Mouse (Mus musculus) induced T-regulatory cell, adult 2 months (primary cell): ENCODE data around the gene Dnajc8.

Experiments
- DNase-seq: peaks from one replicate; pipeline ENCODE4 v3.0.0-alpha.2; 2012; ENCODE audit warnings: low read depth

Dnajc8 gene

DNA sequence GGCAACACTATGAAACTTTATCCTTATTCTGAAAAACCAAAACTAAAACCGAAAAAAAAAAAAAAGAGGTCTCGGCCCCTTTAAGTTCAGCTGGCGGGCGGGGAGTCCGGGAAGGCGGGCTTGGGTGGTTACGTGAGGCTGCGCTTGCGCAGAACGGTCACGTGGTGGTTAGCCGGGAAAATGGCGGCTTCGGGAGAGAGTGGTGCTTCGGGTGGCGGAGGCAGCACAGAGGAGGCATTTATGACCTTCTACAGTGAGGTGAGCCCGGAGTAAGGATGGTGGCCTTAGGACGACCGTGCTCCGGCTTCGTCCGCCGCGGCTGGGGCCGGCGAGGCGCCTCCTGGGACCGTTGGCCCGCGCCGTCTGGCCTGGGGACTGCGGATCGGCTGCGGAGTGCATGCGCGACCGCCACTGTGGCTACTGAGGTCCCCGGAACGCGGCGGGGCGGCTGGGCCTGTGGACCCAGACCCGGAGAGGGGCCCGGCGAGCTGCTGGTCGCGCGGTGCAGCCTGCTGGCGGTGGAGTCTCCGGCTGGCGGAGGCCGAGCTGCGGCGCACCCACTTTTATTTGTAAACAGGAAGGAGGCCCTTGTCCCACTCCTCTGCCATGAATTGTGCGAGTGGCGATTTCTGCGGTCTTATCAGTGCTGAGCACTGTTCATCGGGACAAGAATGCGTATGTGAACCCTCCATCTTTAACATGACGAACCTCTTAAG is at the start of gene Dnajc8:
Gene Dnajc8 (plus strand): TSS at position 145 of the 716 bp plus-strand sequence.
- peak; percentile 99 for DNase-seq

DNA sequence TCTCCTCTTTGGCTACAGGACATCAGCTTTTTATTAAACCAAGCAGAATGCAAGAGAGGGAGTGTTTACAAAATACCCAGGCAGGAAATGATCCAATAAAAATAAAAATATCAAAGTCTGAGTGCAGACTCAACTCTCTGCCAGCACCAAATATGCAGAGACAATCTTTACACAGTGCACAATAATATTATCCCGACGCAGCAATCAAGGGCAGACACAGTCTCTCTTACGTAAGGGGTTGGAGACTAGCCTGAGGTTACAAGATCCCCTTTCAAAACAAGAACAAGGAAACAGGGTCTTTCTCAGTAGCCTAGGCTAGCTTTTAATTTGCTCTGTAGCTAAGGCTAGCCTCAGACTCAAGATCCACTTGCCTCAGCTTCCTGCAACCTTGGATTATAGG is 46.8 kb upstream of the Dnajc8 start:
- DNase-seq = no peak

DNA sequence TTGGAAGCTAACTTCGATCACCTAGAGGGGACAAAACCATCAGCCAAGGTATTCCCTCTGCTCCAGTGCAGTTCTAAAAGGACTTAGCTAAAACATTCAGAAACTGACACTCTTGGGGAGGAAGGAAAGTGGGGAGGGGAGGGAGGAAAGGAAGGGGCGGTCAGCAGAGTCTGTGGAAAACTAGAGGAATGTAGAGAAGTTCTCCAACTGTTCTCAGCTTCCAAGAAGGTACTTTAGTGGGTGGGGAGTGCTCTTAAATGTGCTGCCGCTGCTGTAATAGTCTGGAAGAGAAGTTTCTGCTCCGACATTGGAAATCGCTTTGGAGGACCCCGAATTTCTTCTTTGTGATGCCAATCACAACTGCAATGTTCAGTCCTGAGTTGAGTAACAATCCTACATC is 46.4 kb upstream of the Dnajc8 start:
- DNase-seq = no peak

DNA sequence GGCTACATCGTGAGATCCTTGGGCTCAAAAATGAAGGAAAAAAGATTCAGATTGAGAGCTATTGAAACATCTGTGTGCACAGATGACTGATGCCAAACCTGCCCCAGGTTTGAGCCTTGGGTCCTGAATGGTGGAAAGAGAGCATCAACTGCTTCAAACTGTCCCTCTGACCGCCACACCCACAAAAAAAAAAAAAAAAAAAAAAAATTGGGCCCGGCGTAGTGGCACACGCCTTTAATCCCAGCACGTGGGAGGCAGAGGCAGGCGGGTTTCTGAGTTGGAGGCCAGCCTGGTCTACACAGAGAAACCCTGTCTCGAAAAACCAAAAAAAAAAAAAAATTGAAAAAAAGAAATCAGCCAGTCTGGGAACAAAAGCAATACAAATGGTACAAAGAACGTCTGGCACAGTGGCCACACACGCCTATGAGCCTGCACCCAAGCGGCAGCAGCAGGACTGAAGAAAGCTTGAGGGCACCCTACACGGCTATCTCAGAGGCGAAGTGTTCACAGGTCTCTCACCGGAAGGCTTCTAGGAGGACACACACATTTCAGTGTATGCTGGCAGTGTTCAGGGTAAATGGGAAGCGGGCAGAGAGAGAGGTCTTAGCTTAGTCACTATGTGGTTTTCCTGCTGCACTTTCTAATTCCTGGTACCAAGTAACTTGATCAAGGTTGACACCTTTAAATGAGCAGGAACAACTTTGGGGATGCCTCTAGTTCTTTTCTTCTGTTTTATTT is 44.9 kb upstream of the Dnajc8 start:
- no peak for DNase-seq

DNA sequence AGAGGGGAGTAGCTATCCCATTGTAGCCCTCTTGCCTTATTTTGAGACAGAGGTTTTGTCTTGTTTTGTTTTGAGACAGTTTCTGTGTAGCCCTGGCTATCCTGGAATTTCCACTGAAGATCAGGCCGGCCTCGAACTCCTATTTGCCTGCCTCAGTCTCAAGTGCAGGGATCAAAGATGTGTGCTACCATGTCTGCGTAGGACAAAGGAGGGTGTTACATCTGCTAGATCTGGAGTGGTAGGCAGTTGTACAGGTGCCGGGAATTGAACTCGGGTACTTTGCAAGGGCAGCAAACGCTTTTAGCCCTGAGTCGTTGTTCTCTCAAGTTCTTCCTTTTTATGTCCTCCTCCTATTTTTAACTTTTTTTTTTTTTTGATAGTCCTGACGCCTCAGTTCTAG is 44.3 kb upstream of the Dnajc8 start:
- DNase-seq = no peak

DNA sequence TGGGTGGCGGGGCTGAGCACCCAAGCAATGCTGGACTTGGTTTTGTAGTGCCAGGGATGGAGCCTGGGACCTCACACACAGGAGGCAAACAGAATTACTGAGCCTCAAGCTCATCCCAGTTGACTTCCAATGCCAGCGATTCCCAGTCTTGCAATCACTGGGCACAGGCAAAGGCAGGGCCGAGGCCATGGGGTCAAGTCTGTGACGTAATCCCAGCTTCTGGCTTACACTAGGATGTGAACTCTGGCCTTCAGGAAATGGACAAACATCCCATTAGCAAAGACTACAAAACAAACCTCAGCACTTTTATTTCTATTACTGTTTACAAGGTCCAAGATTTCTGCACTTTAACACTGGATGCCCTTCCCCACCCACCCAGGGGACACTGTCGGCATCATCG is 43.6 kb upstream of the Dnajc8 start:
- DNase-seq = no peak

DNA sequence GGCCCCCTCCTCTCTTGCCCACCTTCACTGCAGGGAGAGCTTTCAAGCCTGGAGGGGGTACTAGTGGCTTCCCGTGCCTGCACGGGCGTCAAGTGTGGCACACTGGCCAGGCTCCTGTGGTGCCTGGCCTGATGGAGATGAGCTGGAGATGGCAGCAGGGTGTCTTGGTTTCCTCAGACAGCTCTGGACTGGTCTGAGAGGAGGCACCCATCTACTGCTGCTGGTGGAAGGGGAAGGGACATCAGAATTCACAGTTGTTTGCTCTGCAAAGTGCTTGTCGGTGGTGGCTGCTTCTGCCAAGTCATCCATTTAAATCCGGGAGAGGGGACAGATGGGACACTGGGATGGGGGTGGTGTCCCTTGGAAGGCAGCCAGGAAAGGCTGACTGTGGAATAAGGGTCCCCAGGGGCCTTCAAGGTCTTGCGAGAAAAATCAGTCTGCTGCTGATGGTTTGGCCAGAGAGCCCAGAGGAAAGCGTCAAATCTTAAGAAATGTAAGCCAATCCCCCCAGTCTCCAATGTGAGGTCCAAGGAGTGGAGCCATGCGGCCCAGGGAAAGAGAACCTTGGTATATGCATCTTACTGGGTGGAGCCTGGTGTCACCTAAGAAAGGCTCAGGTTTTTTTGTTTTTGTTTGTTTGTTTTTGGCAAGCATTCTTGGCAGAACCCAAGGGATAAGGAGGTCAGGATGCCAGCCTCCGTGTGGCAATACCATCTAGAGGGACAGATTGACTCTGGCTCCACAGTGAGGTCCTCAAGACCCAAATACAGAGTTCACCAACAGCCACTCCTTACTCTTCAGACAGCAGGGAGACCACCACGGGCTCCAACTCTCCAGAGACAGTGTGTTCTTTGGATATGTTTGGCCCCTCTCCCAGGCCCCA is 42.9 kb upstream of the Dnajc8 start:
- no peak for DNase-seq

DNA sequence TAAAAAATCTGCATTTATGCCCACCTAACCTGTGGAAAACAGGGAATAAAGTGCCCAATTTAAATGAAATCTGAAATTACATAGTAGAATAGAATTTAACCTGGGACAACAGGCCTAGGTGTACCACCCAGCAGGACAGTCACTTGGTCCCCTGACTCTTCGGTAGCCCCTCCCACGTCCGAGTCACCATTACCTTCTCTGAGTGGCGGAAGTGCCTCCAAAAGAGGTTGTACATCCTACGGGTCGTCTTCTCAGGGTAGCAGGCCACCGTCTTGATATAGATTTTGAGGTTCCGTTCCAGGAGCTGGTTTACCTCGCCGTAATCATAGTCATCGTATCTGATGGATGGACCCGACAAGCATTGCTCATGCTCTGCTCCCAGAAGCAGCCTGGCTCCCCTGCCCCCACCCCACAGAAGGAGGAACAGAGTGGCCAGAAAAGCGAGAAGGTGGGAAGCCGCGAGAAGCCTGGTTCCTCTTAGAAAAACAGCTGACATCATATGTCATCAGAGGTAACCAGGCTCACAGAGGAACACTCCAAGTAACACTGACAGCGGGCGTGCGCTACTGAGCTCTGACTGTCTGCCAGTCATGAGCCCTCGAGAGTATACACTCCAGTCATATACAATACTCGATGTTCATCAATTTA is 41.0 kb upstream of the Dnajc8 start:
- no peak for DNase-seq

DNA sequence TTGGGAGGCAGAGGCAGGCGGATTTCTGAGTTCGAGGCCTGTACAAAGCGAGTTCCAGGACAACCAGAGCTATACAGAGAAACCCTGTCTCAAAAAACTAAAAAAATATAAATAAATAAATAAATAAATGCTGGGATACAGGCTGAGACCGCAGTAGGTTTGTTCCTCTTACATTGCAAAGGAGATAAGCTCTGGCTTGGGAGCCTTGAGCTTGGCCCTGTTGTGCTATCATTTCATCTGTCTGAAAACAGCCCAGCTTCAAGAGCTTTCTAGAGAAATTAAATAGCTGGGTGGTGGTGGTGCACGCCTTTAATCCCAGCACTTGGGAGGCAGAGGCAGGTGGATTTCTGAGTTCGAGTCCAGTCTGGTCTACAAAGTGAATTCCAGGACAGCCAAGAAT is 33.7 kb upstream of the Dnajc8 start:
- no peak for DNase-seq

DNA sequence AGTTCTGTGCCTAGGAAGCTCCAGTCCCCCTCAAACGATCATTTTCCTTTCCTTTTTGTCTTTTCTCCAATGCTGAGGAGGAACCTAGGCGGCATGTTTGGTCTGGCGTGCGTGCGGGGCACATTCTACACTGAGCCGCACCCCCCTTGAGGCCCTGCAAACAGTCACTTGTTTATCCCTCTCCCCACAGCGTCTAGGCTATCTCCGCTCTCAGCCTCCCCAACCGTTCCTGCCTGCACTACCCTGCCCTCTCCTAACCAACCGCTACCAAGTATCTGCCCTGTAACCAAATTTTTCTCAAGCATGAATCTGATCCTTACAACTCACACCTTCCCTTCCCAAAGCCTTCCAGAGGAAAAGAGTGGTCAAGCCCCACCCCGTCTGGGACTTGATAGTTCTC is 32.0 kb upstream of the Dnajc8 start:
- DNase-seq = no peak

DNA sequence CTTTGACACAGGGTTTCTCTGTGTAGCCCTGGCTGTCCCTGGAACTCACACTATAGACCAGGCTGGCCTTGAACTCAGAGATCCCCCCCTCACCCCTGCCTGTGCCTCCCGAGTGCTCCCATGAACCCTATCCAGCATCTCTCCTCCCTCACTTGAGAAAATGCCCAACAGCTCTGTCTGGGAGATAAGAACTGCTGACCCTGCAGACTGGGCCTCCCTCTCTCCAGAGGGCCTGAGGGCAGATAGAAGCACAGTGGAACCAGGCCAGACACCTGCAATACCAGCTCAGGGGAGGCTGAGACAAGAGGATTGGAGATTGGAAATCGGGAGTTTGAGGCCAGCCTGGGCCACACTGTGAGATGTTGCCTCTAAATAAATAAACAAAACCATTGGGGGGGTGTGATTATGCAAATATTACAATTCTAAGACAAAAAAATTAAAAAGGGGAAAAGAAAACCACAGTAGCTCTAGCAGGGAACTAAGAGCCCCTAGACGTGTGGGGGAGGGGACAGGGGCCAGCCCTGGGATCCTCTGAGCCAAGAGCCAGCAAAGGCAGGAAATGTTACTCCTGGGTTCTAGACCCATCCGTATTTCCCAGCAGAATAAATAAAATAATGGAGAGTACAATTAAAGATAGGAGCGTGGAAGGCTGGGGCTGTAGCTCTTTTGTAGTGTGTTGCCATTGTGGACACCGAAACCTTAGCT is 30.2 kb upstream of the Dnajc8 start:
- DNase-seq = no peak

DNA sequence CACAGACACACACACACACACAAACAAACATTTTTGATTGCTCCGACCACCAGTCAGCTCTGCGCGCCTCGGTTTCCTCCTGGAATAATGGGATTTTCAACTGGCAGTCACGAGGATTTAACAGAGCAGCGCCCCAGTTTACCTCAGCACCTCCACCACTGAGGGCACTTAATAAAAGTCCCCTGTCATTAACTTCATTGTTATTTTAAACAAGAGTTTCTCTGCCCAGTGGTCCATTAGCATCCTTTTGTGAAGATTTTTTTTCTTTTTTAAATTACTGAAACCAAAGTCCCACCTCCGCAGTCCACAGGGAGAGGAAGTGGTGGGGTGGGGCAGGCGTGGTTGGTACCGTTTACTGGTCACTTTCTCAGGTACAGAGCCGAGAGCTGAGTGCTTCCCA is 29.6 kb upstream of the Dnajc8 start:
- no peak for DNase-seq

DNA sequence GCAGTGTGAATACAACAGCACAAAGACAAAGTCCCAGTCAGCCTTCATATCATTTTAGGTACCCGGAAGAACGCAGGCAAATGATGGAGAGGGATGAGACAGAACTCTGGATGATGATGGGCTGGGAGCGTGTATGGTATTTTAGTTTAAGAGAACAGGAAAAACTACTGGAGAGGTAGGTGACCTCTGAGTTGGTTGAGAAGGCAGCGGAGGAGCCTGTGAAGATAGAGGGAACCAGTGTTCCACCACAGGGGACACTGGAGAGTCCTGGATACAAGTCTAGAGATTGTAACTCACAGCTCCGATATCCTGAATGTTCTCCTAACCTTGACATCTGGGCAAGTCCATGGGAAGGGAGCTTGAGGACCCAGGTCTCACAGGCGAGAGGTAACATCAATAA is 29.1 kb upstream of the Dnajc8 start:
- DNase-seq = no peak

DNA sequence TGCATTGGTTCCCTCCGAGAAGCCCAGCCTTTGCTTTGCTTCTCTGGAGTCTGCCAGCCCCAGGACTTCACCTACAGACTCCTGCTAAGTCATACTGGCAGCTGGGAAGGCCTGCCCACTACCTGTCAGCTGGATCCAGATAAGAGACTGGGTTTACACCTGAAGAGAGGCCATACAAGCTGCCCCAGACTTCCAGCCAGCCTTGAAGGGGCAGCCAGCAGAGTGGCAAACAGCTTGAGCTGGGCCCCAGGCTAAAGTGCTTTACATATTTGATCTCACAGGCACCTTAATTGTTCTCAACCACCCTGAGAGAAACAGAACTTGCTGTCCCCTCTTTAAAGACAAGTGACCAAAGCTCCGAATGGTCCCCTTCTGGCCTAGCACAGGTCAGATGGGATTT is 28.1 kb upstream of the Dnajc8 start:
- no peak for DNase-seq

DNA sequence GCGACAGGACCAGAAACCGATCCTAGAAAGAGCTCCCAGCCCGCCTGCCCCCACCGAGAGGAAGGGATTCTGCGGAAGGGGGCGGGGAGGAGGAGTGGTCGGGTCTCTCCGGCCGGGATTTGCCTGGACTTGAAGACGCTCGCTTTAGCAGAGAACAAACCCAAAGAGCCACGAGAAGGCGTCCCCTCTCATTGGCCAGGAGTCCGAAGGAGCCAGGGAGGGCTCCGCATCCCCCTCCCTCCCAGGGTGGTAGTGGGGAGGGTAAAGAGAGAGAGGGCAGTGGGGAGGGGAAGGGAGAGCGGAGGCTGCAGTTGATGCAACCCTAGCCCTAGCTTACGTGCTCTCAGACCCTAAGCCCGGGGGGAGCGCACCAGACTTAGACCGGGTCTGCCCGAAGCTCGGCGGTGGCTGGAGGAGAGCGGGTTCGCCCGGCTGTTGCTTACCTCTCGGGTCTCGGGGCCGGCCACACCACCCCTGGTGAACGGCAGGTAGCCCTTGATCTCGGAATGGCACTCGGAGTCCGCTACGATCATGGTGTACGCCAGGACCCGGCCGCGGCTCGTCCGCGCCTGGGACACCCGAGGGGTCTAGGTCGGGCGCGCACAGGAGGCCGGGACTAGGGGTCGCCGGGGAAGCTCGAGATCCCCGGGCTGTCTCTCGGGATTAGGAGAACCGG is 25.6 kb upstream of the Dnajc8 start:
- DNase-seq = peak; percentile 69

DNA sequence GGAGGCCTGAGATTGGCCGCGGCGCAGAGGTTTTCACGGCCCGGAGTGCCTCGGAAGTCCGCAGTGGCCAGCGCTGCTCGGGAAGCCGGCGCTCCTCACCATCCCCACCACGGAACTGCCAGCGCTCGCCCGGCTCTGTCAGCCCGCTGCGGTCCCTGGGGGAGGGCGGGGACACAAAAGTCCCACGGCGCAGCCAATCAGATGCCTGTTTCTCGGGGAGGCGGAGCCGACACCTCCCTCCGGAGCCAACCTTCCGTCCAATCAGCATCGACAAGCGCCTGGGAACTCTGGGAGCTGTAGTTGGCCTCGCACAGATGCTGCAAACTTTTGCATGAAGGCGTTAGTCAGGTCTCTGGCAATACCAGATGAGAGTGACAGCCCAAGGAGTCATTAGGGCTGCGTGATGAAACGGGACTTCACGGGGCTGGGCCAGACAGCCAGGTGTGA is 25.0 kb upstream of the Dnajc8 start, which contains the start of gene Sesn2:
Gene Sesn2 (minus strand): TSS at position 150 of the 447 bp plus-strand sequence.
- DNase-seq = peak; percentile 98

DNA sequence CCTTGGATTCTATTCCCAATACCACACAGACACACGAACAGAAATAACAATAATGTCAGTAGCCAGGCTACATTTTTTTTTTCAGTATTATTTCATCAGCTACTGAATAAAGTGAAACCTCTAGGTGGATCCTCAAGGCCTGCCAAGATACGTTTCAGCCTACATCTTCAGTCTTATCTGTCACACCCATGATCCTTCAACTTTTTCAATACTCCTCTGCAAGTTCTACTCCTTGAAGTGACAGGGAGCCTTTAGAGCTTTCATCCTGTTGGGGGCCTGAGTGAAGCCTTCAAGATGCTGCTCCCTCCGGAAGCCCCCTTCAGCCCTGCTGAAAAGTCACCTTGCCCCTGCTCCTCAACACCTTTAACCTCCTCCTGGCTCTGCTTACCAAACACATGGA is 23.3 kb upstream of the Dnajc8 start:
- DNase-seq = no peak

DNA sequence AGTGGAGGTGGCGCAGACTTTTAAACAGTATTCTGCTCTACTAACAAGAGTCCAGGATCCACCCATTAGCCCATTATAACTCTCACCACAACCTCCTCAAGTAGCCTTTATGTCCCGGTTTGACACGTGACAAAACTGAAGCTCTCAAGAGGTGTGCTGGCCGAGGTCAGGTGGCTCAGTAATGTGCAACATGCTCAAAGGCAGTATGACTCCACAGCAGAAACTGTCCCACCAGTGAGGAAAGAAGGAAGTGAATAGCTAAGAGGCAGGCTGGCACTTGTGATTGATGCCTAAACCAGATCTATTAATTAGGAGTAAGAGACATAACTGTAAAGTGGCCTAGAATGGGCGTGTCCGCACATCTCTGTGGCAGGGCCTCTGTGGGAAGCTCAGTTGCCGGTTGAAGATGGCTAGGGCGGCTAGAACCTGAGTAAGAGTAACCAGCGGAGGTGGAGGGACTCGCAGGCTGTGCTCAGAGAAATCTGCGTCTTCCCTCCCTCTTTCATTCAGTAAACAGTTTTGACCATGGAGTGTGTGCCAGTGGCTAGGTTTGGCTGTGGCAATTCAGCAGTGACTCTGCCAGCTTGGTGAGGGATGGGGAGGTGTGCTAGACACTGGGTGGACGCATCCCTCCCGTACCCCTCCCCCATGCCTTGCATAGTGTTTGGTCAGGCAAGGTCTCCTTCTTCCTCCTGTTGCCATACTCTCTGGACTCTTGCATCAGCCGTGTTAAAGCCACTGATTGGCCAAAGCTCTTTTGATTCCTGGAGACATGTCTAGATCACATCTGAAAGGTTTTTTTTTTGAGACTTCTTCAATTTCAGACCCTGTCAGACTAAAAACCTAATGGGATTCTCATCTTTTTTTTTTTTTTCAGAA is 21.7 kb upstream of the Dnajc8 start:
- peak; percentile 37 for DNase-seq

DNA sequence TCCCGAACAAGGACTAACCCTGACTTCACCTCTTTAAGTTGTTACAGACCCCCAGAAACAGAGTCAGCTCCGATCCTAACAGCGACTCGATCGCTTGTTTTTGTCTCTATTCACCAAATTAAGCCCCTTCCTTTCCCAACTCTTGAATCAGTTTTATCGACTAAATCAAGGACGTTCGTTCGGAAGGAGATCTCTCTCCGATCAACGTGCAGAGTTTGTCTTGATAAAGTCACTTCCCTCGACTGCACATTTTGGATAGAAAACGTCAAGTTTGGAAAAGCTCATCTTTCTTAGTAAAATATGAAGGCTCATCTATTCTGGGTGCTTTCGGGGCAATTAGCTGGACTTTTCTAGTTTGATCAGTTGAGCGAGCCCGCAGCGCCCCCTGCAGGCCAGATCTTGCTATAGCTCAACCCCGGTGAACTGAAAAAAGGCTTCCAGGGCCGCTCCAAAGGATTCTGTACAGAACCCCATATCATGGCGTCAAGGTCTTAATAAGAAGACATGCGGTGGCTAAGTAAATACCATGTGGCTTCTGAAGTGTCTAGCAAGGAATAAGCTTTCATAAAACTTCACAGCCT is 20.7 kb upstream of the Dnajc8 start:
- peak; percentile 93 for DNase-seq
